Mouse (Mus musculus): ENCODE measurements around the gene Ppan. TPM values are rescaled to one million over a fixed set of nuclear protein-coding genes. Genes with fewer than 3 reads are reported as not detected.

The Ppan gene
- total and polyA plus RNA-seq, 2 experiments from 2014 or later, result 43.1 to 72.4 TPM

DNA sequence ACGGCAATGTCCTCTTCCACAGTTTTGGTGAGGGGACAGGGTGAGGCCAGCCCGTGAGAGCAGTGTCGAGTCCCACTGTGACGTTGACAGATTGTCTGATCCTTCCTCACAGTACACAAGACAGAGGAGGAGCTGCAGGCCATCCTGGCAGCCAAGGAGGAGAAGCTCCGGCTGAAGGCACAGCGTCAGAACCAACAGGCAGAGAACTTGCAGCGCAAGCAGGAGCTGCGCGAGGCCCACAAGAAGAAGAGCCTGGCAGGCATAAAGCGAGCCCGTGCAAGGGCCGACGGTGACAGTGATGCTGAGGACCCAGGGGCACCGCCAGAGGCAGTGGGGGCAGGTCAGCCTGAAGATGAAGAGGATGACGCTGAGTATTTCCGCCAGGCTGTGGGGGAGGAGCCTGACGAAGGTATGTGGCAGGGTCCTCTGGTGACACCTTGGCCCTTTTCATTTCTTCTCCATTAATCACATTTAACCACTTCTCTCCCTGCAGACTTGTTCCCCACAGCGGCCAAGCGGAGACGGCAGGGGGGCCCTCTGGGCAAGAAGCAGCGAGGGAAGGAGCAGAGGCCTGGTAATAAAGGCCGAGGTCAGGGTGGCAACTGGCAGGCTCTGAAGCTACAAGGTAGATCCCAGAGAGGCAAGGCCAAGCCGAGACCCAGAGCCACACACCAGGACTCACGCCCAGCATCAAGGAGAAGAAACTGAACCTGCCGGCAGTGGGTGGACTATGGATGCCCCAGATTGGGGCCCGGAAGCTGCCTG is 3.5 kb downstream of the Ppan start:
- Histone ChIP-seq H3K9me3 (ENCODE audit: low read length) (no peaks in the 10 kb centered on the region), H3K4me1 (ENCODE audit: insufficient read depth) (0 out of 2 replicates have a peak, but pooled peaks cover 8% of the 10 kb centered on the region), H3K4me3 (ENCODE audit: low read depth, low read length) (no peak overlapping the region), H3K4me2 (ENCODE audit: low read depth) (no peak overlapping the region), H3K27me3 (ENCODE audit: insufficient read depth, low read length) (no peaks in the 10 kb centered on the region), H3K9ac (no peak overlapping the region), H3K36me3 (ENCODE audit: insufficient read depth) (peaks cover 72% of the 10 kb centered on the region), H3K27ac (ENCODE audit: low read depth, low read length) (no peak overlapping the region)
- ATAC-seq, result no peak
- DNase-seq, result no peak
- no peak for TF ChIP-seq CTCF (IDR thresholded peaks at IDR 0.05; ENCODE audit: low read depth)
- 85% methylated on average over 26 of the region's 26 CpGs for WGBS

DNA sequence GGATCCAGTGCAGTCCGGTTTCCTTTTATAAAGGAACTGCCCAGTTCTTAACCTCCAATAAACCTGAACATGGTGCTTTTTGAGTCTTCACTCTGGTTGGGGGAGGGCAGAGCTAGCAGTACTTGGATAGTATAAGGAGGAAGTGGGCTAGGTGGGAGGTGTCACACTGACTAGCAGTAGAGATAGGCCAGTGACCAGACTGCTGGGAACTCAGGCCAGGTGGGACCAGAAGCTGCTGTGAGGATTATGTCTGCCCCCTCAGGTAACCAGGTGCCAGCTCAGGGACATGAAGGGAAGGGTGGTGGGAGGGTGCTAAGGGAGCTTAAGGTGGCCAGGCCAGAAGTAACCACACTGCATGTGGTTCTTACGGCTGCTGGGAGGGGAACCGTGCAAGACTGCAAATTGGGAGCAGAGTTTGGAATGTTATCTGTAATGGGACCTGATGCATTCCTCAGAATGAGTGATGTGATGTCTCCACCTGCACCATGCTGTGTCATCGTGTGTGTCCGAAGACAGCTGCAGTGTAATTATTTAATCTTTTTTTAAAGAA is 4.2 kb downstream of the Ppan start:
- Histone ChIP-seq H3K27me3 (ENCODE audit: insufficient read depth, low read length) (no peaks in the 10 kb centered on the region), H3K4me1 (ENCODE audit: insufficient read depth) (peaks cover 8% of the 10 kb centered on the region; the same call in 1 of the 2 replicates), H3K27ac (ENCODE audit: low read depth, low read length) (no peak overlapping the region), H3K4me3 (ENCODE audit: low read depth, low read length) (no peak overlapping the region), H3K36me3 (ENCODE audit: insufficient read depth) (peaks cover 72% of the 10 kb centered on the region), H3K9me3 (ENCODE audit: low read length) (no peaks in the 10 kb centered on the region), H3K4me2 (ENCODE audit: low read depth) (no peak overlapping the region), H3K9ac (no peak overlapping the region)
- 77% methylated on average over 5 of the region's 5 CpGs for WGBS
- no peak for TF ChIP-seq CTCF (IDR thresholded peaks at IDR 0.05; ENCODE audit: low read depth)
- no peak for ATAC-seq
- no peak for DNase-seq

- peaks cover 72% of the 10 kb centered on the region for H3K36me3 ChIP-seq (ENCODE audit: insufficient read depth)
- no peaks in the 10 kb centered on the region for H3K27me3 ChIP-seq (ENCODE audit: insufficient read depth, low read length)
- H3K9ac ChIP-seq, result no peak overlapping the region
- H3K27ac ChIP-seq (ENCODE audit: low read depth, low read length), result no peak overlapping the region
- WGBS, result 59% methylated on average over 5 of the region's 5 CpGs
- DNase-seq, result no peak
- no peak for TF ChIP-seq CTCF (IDR thresholded peaks at IDR 0.05; ENCODE audit: low read depth)
- ATAC-seq, result no peak
- H3K4me2 ChIP-seq (ENCODE audit: low read depth), result no peak overlapping the region
- H3K4me3 ChIP-seq (ENCODE audit: low read depth, low read length), result no peak overlapping the region
- H3K9me3 ChIP-seq (ENCODE audit: low read length), result no peaks in the 10 kb centered on the region
- H3K4me1 ChIP-seq (ENCODE audit: insufficient read depth), result peaks cover 12% of the 10 kb centered on the region; the same call in 1 of the 2 replicates
Observed at GRCm38 (mm10) chr9:20893069-20893468, 5.1 kb downstream of the Ppan start.

DNA sequence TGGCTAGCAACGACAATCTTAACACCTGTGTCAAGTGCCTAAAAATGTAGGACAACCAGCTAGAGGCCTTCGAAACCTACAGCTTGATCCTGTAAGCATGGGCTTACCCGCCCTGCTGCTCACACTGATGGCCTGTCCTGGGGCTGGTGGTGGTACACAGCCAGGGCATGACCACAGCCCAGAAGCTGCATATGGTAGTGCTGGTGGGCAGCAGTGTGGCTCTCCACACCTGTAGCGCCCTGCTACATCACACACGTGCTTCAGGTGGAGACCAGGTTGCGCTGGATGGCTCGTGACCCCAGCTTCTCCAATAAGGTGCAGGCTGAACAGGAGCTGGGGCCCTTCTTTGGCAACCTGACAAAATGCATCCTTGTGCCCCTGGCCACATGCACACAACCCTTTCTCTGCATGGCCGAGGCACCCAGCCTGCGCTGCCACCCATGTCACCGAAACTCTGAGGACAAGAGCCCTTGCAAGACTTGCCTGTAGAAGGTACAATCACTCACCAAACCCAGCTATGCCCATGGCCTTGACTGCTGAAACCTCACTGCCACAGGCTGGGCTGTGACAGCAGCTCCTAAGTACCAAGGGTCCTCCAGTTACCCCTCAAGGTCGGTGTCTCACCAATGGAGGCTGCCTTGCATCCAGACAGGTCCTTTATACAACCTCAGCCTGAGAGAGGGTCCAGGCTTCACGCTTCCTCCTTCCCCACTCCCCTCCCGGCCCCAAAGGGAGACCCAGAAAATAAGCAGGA is 5.8 kb downstream of the Ppan start:
- no peak for ATAC-seq
- Histone ChIP-seq H3K4me1 (ENCODE audit: insufficient read depth) (peaks cover 9% of the 10 kb centered on the region; the same call in 1 of the 2 replicates), H3K27ac (ENCODE audit: low read depth, low read length) (no peak overlapping the region), H3K9ac (no peak overlapping the region), H3K4me2 (ENCODE audit: low read depth) (no peak overlapping the region), H3K4me3 (ENCODE audit: low read depth, low read length) (no peak overlapping the region), H3K27me3 (ENCODE audit: insufficient read depth, low read length) (no peaks in the 10 kb centered on the region), H3K36me3 (ENCODE audit: insufficient read depth) (peaks cover 72% of the 10 kb centered on the region), H3K9me3 (ENCODE audit: low read length) (no peaks in the 10 kb centered on the region)
- TF ChIP-seq CTCF (IDR thresholded peaks at IDR 0.05; ENCODE audit: low read depth), result no peak
- 89% methylated on average over 13 of the region's 13 CpGs for WGBS
- DNase-seq, result no peak

- no peak overlapping the region for H3K27ac ChIP-seq (ENCODE audit: low read depth, low read length)
- TF ChIP-seq CTCF (IDR thresholded peaks at IDR 0.05; ENCODE audit: low read depth), result no peak
Observed at GRCm38 (mm10) chr9:20894629-20895028, 6.7 kb downstream of the Ppan start.

GRCm38 (mm10) chr9:20895382-20895781 is 7.4 kb downstream of the Ppan start:
- ATAC-seq (no peak), DNase-seq (no peak)
- Histone ChIP-seq H3K4me2 (ENCODE audit: low read depth) (no peak overlapping the region), H3K27me3 (ENCODE audit: insufficient read depth, low read length) (no peaks in the 10 kb centered on the region), H3K36me3 (ENCODE audit: insufficient read depth) (peaks cover 60% of the 10 kb centered on the region), H3K9me3 (ENCODE audit: low read length) (no peaks in the 10 kb centered on the region), H3K9ac (no peak overlapping the region), H3K4me1 (ENCODE audit: insufficient read depth) (peaks cover 8% of the 10 kb centered on the region; the same call in 1 of the 2 replicates), H3K4me3 (ENCODE audit: low read depth, low read length) (no peak overlapping the region), H3K27ac (ENCODE audit: low read depth, low read length) (no peak overlapping the region)
- WGBS, result 95% methylated on average over 9 of the region's 9 CpGs
- TF ChIP-seq CTCF (IDR thresholded peaks at IDR 0.05; ENCODE audit: low read depth), result no peak

More at GRCm38 (mm10) chr9:20894629-20895028, 6.7 kb downstream of the Ppan start:
- no peak overlapping the region for H3K9ac ChIP-seq
- H3K4me1 ChIP-seq (ENCODE audit: insufficient read depth), result peaks cover 8% of the 10 kb centered on the region; the same call in 1 of the 2 replicates
- WGBS, result 87% methylated on average over 15 of the region's 15 CpGs
- H3K4me2 ChIP-seq (ENCODE audit: low read depth), result no peak overlapping the region
- no peak for DNase-seq
- peaks cover 67% of the 10 kb centered on the region for H3K36me3 ChIP-seq (ENCODE audit: insufficient read depth)
- H3K27me3 ChIP-seq (ENCODE audit: insufficient read depth, low read length), result no peaks in the 10 kb centered on the region
- no peaks in the 10 kb centered on the region for H3K9me3 ChIP-seq (ENCODE audit: low read length)
- no peak overlapping the region for H3K4me3 ChIP-seq (ENCODE audit: low read depth, low read length)
- no peak for ATAC-seq
